Mouse (Mus musculus) bone marrow macrophage, adult 2 months (primary cell): ENCODE data around the gene Paqr7. TPM values are rescaled to one million over a fixed set of nuclear protein-coding genes. Genes with fewer than 3 reads are reported as not detected.

ENCODE experiments used
- H3K27ac ChIP-seq: 2 replicates; pipeline ENCODE4 v1.5.1; 2012; ENCODE audit warnings: low read depth, low read length; ENCODE audit not compliant: insufficient read depth
- H3K4me1 ChIP-seq: 2 replicates; pipeline ENCODE4 v1.6.1; 2012; ENCODE audit warnings: low read length; ENCODE audit not compliant: control insufficient read depth, insufficient read depth
- H3K4me3 ChIP-seq: 2 replicates; pipeline ENCODE4 v1.5.1; 2012; ENCODE audit warnings: mild to moderate bottlenecking, low read length, moderate library complexity; ENCODE audit not compliant: insufficient read depth
- CTCF ChIP-seq: IDR thresholded peaks from 2 replicates; pipeline ENCODE4 v1.5.1; 2012; ENCODE audit warnings: low read depth, mild to moderate bottlenecking, low read length, moderate library complexity
- POLR2A ChIP-seq: IDR thresholded peaks from 2 replicates; pipeline ENCODE4 v1.6.1; 2012; ENCODE audit warnings: mild to moderate bottlenecking, low read depth, low read length, borderline replicate concordance
- polyA plus RNA-seq: library from polyadenylated mRNA; stranded (reverse); fragments of >200 nt; gene quantifications from 2 replicates; pipeline ENCODE4 v1.2.4, GENCODE M21; 2012; ENCODE audit not compliant: missing spikeins, insufficient read depth, insufficient read length

Paqr7 gene
- polyA plus RNA-seq, 1 experiment = 41.9 TPM

DNA sequence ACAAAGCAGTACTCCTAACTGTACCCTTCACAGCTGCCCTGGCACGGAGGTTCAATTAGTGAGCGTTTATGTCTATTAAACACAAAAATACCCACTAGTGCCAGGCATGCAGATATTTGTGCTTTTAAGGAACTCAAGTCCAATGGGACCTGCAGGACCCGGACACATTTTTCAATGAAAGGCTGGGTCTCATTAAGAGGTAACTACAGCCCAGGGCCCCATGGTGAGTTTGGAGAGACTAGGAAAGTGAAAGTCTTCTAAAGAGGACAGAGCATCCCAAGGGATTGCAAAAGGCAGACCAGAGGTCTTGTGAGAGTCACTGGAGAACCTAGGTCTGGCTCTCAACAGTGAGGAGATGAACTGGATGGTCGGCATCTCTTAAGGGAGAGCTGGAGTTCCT, 36.9 kb downstream of the Paqr7 start:
- Histone ChIP-seq H3K27ac (no peak overlapping the region), H3K4me3 (no peak overlapping the region), H3K4me1 (peaks cover 17% of the 10 kb centered on the region)
- TF ChIP-seq POLR2A (no peak), CTCF (no peak)

GRCm38 (mm10) chr4:134534124-134534886, 37.8 kb downstream of the Paqr7 start:
- peak overlapping the region; percentile 80 for H3K4me3 ChIP-seq
- peak overlapping the region; percentile 46 for H3K27ac ChIP-seq
- TF ChIP-seq CTCF (no peak), POLR2A (no peak)
- peaks cover 17% of the 10 kb centered on the region for H3K4me1 ChIP-seq

DNA sequence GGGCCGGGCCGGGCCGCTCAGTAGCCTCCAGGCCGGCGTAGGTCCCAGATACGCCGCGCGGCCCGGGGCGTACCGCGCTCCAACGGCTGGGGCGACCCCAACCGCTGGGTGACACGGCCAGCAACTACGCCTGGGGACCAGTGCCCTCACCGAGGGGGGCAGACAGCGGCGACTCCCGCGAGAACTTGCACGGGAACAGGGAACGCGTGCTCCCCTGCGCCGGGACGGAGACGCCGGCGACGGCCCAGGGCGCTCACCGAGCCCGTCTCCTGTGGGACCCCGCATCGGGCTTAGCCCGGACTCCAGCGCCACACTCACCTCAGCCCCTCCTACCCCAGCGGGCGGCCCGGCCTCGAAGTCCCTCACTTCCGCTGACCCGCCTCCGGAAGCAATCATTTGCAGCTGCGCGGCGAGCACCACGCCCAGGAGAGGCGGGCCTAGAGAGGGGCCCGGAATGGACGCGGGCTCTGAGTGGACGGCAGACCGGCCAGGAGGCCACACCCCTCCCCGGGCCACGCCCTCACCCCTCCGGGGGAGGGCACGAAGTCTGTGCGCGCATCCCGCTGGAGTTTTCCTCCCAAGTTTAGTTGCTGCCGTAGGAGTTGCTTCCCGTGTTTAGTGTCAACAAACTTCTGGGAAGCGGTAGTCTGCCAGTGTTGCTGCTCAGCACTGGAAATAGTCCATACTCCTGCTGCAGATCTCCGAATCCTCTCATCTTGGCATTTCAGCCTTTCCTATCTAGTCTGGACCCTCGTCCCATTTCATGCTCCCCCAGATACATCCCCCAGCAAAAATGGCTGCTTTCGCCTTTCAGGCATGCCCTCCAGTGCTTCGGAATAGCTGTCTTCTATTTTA, 38.7 kb downstream of the Paqr7 start, which contains the start of gene Mtfr1l:
Gene Mtfr1l, minus strand, starts transcription at position 456 of the 855 bp plus-strand sequence.
- TF ChIP-seq POLR2A = no peak
- no peak for TF ChIP-seq CTCF
- Histone ChIP-seq H3K27ac (peak within 1 kb of the TSS; percentile 46), H3K4me1 (peaks cover 17% of the 10 kb centered on the region), H3K4me3 (peak within 1 kb of the TSS; percentile 80)

DNA sequence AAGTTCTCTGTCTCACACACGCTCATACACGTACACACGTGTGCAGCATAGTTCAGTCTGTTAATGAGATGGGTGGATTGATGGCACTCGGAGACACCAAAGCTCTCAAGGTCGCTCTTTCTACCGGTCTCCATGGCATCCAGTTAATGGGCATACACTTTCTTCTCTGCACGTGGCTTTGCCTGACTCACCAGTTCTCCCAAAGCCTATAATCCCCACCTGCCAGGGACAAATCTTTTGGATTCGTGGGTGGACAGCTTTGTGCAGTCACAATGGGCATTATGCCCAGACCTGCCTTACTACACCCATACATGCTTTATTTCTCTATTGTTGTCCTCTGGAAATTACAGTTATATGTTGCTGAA, 39.3 kb downstream of the Paqr7 start:
- TF ChIP-seq POLR2A (no peak), CTCF (no peak)
- 0 out of 2 replicates have a peak overlapping the region, but pooled peaks have one; percentile 5 for H3K27ac ChIP-seq
- peak overlapping the region; percentile 80 for H3K4me3 ChIP-seq
- H3K4me1 ChIP-seq = peaks cover 17% of the 10 kb centered on the region

GRCm38 (mm10) chr4:134538997-134539580, 42.6 kb downstream of the Paqr7 start:
- TF ChIP-seq POLR2A = no peak
- no peak for TF ChIP-seq CTCF
- Histone ChIP-seq H3K4me1 (peaks cover 6% of the 10 kb centered on the region; the same call in 1 of the 2 replicates), H3K27ac (no peak overlapping the region), H3K4me3 (no peak overlapping the region)

- Histone ChIP-seq H3K27ac (no peak overlapping the region), H3K4me1 (peaks cover 14% of the 10 kb centered on the region), H3K4me3 (no peak overlapping the region)
- TF ChIP-seq CTCF = no peak
- no peak for TF ChIP-seq POLR2A
Measured at GRCm38 (mm10) chr4:134542726-134543125, 46.2 kb downstream of the Paqr7 start.

DNA sequence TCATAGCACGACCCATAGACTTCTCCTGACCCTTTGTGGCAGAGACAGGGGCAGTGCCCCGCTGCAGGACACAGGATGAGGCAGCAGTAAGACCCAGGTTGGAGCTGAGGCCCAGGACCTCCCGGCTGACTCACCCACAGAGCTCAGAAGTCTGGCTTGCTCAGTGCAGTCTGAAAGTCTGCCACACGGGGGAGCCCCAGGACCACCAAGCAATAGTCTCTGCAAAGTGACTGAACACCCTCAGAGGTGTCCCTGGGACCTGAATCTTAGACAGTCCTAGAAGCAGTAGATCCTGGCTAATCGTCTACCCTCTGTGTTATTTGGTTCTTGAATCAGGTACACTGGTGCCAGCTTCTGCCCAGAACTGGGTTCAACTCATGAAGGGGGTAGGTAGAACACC, 46.8 kb downstream of the Paqr7 start:
- TF ChIP-seq CTCF (peak; percentile 83), POLR2A (no peak)
- peaks cover 18% of the 10 kb centered on the region for H3K4me1 ChIP-seq
- H3K4me3 ChIP-seq = no peak overlapping the region
- no peak overlapping the region for H3K27ac ChIP-seq

GRCm38 (mm10) chr4:134546814-134547705, 50.6 kb downstream of the Paqr7 start:
- peak overlapping the region; percentile 36; the same call in 1 of the 2 replicates for H3K27ac ChIP-seq
- peak overlapping the region; percentile 18 for H3K4me3 ChIP-seq
- peaks cover 25% of the 10 kb centered on the region for H3K4me1 ChIP-seq
- TF ChIP-seq CTCF (no peak), POLR2A (no peak)
